8 mouse cellular contexts compared by ENCODE assay signal in the genomic region with DNA sequence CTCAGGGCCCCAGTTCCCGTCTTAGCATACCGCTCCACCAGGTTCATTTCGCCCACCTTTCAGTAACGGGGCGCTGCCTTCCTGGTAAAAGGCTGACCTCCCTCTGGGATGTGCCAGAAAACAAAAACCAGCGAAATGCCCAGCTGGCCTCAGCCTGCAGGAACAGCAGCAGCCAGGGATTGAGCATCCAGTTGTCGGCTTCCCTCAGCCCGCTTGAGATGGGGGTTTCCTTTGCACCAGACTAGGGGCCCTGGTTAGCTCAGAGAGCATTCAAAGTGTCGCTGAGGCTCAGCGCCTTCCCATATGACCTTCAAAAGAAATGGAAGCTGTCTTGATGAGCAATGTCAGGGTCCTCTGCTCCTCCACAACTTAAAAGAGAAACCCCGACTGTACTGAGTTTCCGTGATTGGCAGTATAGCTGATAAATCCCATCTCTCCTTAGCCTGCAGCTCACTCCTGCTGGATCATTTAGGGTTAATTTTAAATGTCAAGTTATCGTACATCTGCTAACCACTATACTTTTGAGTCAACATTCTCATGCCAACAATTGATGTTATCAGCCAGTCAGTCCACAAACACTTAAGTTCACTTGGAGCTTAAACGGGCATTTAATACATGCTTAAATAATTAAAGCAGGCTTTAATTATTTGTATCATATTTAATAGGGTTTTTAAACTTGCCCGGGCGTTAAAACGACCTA. TPM values are rescaled to one million over a fixed set of nuclear protein-coding genes. Genes with fewer than 3 reads are reported as not detected.
A peak's percentile ranks its signal among the peaks of the same experiment; 100 is the strongest.
DNase-seq lines count a peak whose midpoint lies in the region; ATAC-seq and TF ChIP-seq lines count a peak whose summit lies in the region.

No protein-coding gene starts in this region.

- H3K4me2 ChIP-seq in heart, embryonic 12.5 days: peak overlapping the region; percentile 88
- peak overlapping the region; percentile 47 for H3K4me2 ChIP-seq in forebrain, embryonic 14.5 days (ENCODE audit: low read length)
- peak overlapping the region; percentile 76 for H3K4me2 ChIP-seq in liver, embryonic 14.5 days (ENCODE audit: low read depth)

- no peak; the same call in 1 of the 2 replicates for ATAC-seq in heart, embryonic 12.5 days (ENCODE audit: insufficient number of reproducible peaks, low FRiP score)
- ATAC-seq in forebrain, embryonic 14.5 days: no peak
- ATAC-seq in liver, embryonic 14.5 days (ENCODE audit: insufficient read depth): no peak

- peak overlapping the region; percentile 51 for H3K4me3 ChIP-seq in heart, embryonic 12.5 days
- peak overlapping the region; percentile 21 for H3K4me3 ChIP-seq in forebrain, embryonic 14.5 days (ENCODE audit: low read depth, low read length)
- peak overlapping the region; percentile 55 to 68 for H3K4me3 ChIP-seq in liver, embryonic 14.5 days (ENCODE audit: insufficient read depth in 1 of 2, low read depth in 2 of 2, low read length in 2 of 2)

- peaks cover 18% of the 10 kb centered on the region for H3K4me1 ChIP-seq in heart, embryonic 12.5 days (replicated peaks)
- peaks cover 4% of the 10 kb centered on the region; the same call in 1 of the 2 replicates for H3K4me1 ChIP-seq in forebrain, embryonic 14.5 days (ENCODE audit: control insufficient read depth, insufficient read depth, low read length)
- H3K4me1 ChIP-seq in liver, embryonic 14.5 days (replicated peaks; ENCODE audit: control insufficient read depth in 2 of 2, insufficient read depth in 2 of 2, low read length in 1 of 2): peaks cover 0 to 13% of the 10 kb centered on the region in 2 experiments; a peak in 2 of 4 replicates

- WGBS in heart, embryonic 12.5 days: 21% methylated on average over 17 of the region's 17 CpGs
- 24% methylated on average over 17 of the region's 17 CpGs for WGBS in forebrain, embryonic 14.5 days
- WGBS in liver, embryonic 14.5 days (ENCODE audit: insufficient replicate concordance): 20% methylated on average over 17 of the region's 17 CpGs

- H3K9ac ChIP-seq in heart, embryonic 12.5 days: peak overlapping the region; percentile 74
- peak overlapping the region; percentile 49 for H3K9ac ChIP-seq in forebrain, embryonic 14.5 days (ENCODE audit: low read length)
- peak overlapping the region; percentile 58 for H3K9ac ChIP-seq in liver, embryonic 14.5 days (replicated peaks)

- TF ChIP-seq EP300 in liver, embryonic 14.5 days (IDR thresholded peaks at IDR 0.05; ENCODE audit: low read depth): no peak

- no peak for TF ChIP-seq CTCF in liver, embryonic 14.5 days (IDR thresholded peaks at IDR 0.05; ENCODE audit: low read depth)

- H3K36me3 ChIP-seq in heart, embryonic 12.5 days: no peaks in the 10 kb centered on the region
- H3K36me3 ChIP-seq in forebrain, embryonic 14.5 days (ENCODE audit: control insufficient read depth, insufficient read depth, low read length): no peaks in the 10 kb centered on the region
- H3K36me3 ChIP-seq in liver, embryonic 14.5 days (replicated peaks; ENCODE audit: control insufficient read depth, insufficient read depth, low read depth): no peaks in the 10 kb centered on the region

- DNase-seq in heart, postnatal 25 days (ENCODE audit: low spot score): no peak
- DNase-seq in CD4-positive, CD25-positive, alpha-beta regulatory T cell, adult 2 months (ENCODE audit: low read depth, low spot score): peak; percentile 56
- no peak for DNase-seq in forebrain, embryonic 14.5 days (ENCODE audit: low spot score)
- DNase-seq in liver, embryonic 14.5 days (ENCODE audit: low read depth in 3 of 3, low spot score in 3 of 3): no peak
- no peak for DNase-seq in spleen, postnatal 36 days (ENCODE audit: low spot score in 2 of 2)
- DNase-seq in gastrocnemius, postnatal 36 days: no peak
- DNase-seq in thymus, postnatal 36 days: no peak

- intact Hi-C loops in heart, postnatal 25 days (cut with DNase I): no loop called here
- intact Hi-C loops in gastrocnemius, postnatal 36 days (cut with DNase I): no loop called here

- H3K27me3 ChIP-seq in heart, embryonic 12.5 days (replicated peaks): no peaks in the 10 kb centered on the region
- H3K27me3 ChIP-seq in forebrain, embryonic 14.5 days (replicated peaks; ENCODE audit: control insufficient read depth, insufficient read depth, low read length): peaks cover 3% of the 10 kb centered on the region; the same call in 1 of the 2 replicates
- H3K27me3 ChIP-seq in liver, embryonic 14.5 days (ENCODE audit: control insufficient read depth, insufficient read depth, low read length): no peaks in the 10 kb centered on the region

- H3K9me3 ChIP-seq in heart, embryonic 12.5 days (replicated peaks): no peaks in the 10 kb centered on the region
- no peaks in the 10 kb centered on the region for H3K9me3 ChIP-seq in forebrain, embryonic 14.5 days (replicated peaks; ENCODE audit: control insufficient read depth, low read length)
- no peaks in the 10 kb centered on the region for H3K9me3 ChIP-seq in liver, embryonic 14.5 days (ENCODE audit: control insufficient read depth, low read length)

- H3K27ac ChIP-seq in heart, embryonic 12.5 days (ENCODE audit: poor library complexity, severe bottlenecking): peak overlapping the region; percentile 68
- H3K27ac ChIP-seq in forebrain, embryonic 14.5 days (ENCODE audit: low read depth, low read length): 0 out of 2 replicates have a peak overlapping the region, but pooled peaks have one; percentile 5
- no peak overlapping the region for H3K27ac ChIP-seq in liver, embryonic 14.5 days

RNA-seq across cellular contexts. Expression of gene Batf, which starts 19.5 kb away (rescaled TPM):
- polyA plus RNA-seq in heart, embryonic 12.5 days (2016; fragmentation: Nextera tagmentation; extraction: Ambion mirVana): 3.8 and 4.0 TPM in 2 replicates
- total RNA-seq in heart, postnatal 25 days (2021): 1 to 10 TPM in 1 of 2 experiments, under 1 TPM in 1; 0.55 to 1.0 TPM
- polyA plus RNA-seq in forebrain, embryonic 14.5 days (2014; fragmentation: Nextera tagmentation; extraction: Ambion mirVana): 0.94 and 1.5 TPM in 2 replicates
- polyA plus RNA-seq in liver, embryonic 14.5 days (2012; rRNA removed): 2.6 and 3.6 TPM in 2 replicates
- polyA plus RNA-seq in liver, embryonic 14.5 days (2014; fragmentation: Nextera tagmentation; extraction: Ambion mirVana): 2.8 and 3.7 TPM in 2 replicates
- total RNA-seq in gastrocnemius, postnatal 36 days (2021): not detected

RNA-seq across cellular contexts. Expression of gene Flvcr2, which starts 40.4 kb away (rescaled TPM):
- polyA plus RNA-seq in heart, embryonic 12.5 days (2016; fragmentation: Nextera tagmentation; extraction: Ambion mirVana): 6.8 and 7.1 TPM in 2 replicates
- 1 to 10 TPM; 1.9 to 2.7 TPM for total RNA-seq in heart, postnatal 25 days (2021)
- 2.6 and 4.3 TPM in 2 replicates for polyA plus RNA-seq in forebrain, embryonic 14.5 days (2014; fragmentation: Nextera tagmentation; extraction: Ambion mirVana)
- polyA plus RNA-seq in liver, embryonic 14.5 days (2012; rRNA removed): 2.7 TPM in 2 replicates
- 3.6 TPM in 2 replicates for polyA plus RNA-seq in liver, embryonic 14.5 days (2014; fragmentation: Nextera tagmentation; extraction: Ambion mirVana)
- total RNA-seq in gastrocnemius, postnatal 36 days (2021): under 1 TPM; 0.33 to 0.69 TPM
